Mouse (Mus musculus): ENCODE measurements at regions not wholly inside any gene's neighbourhood (a gene's known extent, or its start where the extent isn't known, plus 50 kb on each side); places are given as distances from the start of the nearest gene placed in this dataset.
"Not testable (repeated sequence)": the region's sequence is repeated elsewhere in the genome, so short reads cannot be mapped to it uniquely, and the experiment has no call there.

- not testable (repeated sequence) for DNase-seq (ENCODE audit: low read depth, low spot score)
Observed at GRCm38 (mm10) chr14:19217916-19218315, 200.8 kb downstream of the Gm21738 start.

DNA sequence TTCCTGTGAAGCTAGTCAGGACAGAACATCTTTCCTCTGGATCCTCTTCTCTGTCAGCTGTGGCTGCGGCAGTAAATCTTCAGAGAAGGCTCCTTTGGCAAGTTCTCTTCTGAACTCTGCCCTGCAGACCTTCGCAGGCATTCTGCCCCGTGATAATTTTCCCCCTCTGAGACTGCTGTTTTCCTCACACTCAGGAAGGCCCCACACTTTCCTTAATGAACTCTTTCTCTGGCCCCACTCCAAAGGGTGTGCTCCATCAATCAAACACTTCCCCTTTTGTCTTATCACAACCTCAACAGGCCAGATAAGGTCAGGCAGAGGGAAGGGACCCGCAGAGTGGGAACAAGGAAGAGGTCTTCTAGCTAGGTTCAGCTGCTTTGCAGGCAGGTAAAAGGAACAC is 210.2 kb downstream of the Gm21738 start:
- no peak for DNase-seq (ENCODE audit: low read depth, low spot score)

DNA sequence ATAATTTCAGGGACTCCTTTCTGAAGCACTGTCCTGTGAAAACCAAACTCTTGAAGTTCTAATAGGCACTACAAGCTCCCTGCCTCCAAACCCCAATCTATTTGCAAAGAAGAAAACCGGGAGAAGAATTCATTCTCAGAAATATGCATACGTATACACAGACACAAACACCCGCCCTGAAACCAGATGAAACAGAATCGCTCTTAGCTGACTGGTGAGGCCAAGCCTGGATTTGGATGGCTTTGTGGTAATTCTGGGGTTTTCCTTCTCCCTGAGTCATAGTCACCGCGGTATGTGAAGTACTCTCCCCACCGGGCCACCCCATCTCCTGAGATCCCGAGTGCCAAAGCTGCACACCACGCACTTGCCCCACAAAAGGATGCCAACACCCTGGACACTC is 238.5 kb downstream of the Gm21738 start:
- DNase-seq (ENCODE audit: low read depth, low spot score), result not testable (repeated sequence)

DNA sequence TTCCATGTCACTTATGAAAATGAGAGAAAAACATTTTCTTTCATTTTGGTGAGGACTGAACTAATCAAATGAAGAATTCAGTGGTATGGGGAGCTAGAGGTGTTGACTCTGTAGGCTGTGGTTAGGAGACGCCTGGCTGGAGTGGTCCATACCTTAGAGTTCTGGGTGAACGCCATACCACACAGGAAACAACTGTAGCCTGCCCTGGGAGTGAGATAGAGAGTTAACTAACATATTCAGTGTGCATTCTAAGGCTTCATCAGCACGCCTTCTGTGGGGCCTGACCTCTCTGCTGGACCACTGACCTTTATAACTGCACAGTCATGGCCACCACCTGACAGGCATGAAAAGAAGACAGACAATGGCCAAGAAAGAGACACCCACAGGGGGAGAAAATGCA is 240.7 kb downstream of the Gm21738 start:
- DNase-seq (ENCODE audit: low read depth, low spot score), result not testable (repeated sequence)

- peak; percentile 13 for DNase-seq (ENCODE audit: low read depth, low spot score)
Observed at GRCm38 (mm10) chr14:19175288-19175687, 243.4 kb downstream of the Gm21738 start.

GRCm38 (mm10) chr14:19170300-19171022 is 248.3 kb downstream of the Gm21738 start:
- DNase-seq (ENCODE audit: low read depth, low spot score), result not testable (repeated sequence)

GRCm38 (mm10) chr14:19166821-19167220 is 251.9 kb downstream of the Gm21738 start:
- no peak for DNase-seq (ENCODE audit: low read depth, low spot score)

GRCm38 (mm10) chr14:19139875-19140274 is 245.8 kb upstream of the Ube2e2 start:
- not testable (repeated sequence) for DNase-seq (ENCODE audit: low read depth, low spot score)

DNA sequence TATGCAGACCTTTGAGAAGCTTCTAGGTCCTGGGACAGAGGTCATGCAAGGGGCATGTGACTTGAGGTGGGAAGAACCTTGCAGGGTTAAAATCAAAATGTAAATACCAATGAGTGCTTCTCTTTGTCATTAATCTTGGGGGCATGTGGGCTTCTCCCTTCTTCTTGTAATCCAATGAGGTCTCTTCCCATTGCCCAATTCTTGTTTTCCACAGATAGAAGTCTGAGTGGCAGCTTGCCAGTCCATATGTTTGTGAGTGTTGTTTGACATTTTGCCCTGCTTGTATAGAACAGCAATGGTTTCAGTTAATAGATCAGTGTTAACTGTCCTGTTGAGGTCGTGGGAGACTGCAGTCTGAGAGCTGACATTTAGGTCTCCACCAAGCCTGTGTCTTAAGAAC is 237.5 kb upstream of the Ube2e2 start:
- DNase-seq (ENCODE audit: low read depth, low spot score), result no peak
